Mouse (Mus musculus): ENCODE measurements around the gene St6galnac3.

GRCm38 (mm10) chr3:153642826-153643225 is 82.1 kb downstream of the St6galnac3 start:
- TF ChIP-seq POLR2A (IDR thresholded peaks at IDR 0.05; ENCODE audit: borderline replicate concordance, control insufficient read depth, low read depth, low read length) (no peak), CTCF (IDR thresholded peaks at IDR 0.05; ENCODE audit: control insufficient read depth, insufficient read depth, low read length) (no peak)

Measured in bone marrow, adult 2 months (tissue).